Mouse (Mus musculus) brain, embryonic 14.5 days (tissue): ENCODE measurements around the gene Htr5b. TPM values are rescaled to one million over a fixed set of nuclear protein-coding genes. Genes with fewer than 3 reads are reported as not detected.

ENCODE experiments used
- DNase-seq: peaks from one replicate; pipeline ENCODE4 v3.0.0-alpha.2; 2011; ENCODE audit warnings: low read depth
- CTCF ChIP-seq: fragments of 200-500 bp; IDR thresholded peaks from 2 replicates; pipeline ENCODE4 v1.5.1; 2012; ENCODE audit warnings: inconsistent platforms, mild to moderate bottlenecking, moderate library complexity, borderline replicate concordance; ENCODE audit not compliant: insufficient read depth, insufficient read length; ENCODE audit errors: extremely low read depth
- POLR2A ChIP-seq: fragments of 200-500 bp; IDR thresholded peaks from 2 replicates; pipeline ENCODE4 v1.6.1; 2012; ENCODE audit warnings: mild to moderate bottlenecking, inconsistent platforms, borderline replicate concordance; ENCODE audit not compliant: poor library complexity, insufficient read depth, insufficient read length, severe bottlenecking; ENCODE audit errors: extremely low read depth
- polyA plus RNA-seq: library from polyadenylated mRNA; depleted of rRNA; stranded (reverse); fragments of >200 nt; gene quantifications from 2 replicates; pipeline ENCODE4 v1.2.3, GENCODE M21; 2012

Htr5b gene
- polyA plus RNA-seq, 1 experiment, result 0.88 TPM

DNA sequence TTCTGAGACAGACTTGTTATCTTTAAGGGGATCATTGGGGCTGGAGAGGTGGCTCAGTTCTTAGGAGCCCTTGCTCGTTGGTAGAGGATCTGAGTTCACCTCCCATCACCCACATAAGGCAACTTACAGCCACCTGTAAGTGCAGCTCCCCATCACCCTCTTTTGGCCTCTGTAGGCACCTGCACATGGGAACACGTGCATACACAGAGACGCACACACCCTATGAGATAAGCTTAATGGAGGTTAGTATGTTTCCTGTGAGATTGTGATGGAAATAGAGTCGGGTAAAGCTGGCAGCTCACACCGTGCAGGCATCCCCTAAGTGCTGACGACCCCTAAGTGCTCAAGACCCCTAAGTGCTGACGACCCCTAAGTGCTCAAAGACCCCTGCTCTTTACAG, 3.2 kb upstream of the Htr5b start:
- TF ChIP-seq CTCF, result no peak
- no peak for TF ChIP-seq POLR2A
- no peak for DNase-seq

- TF ChIP-seq CTCF, result no peak
- TF ChIP-seq POLR2A, result no peak
- DNase-seq, result no peak
These were observed 1.0 kb upstream of the Htr5b start for GRCm38 (mm10) chr1:121529286-121529685.

DNA sequence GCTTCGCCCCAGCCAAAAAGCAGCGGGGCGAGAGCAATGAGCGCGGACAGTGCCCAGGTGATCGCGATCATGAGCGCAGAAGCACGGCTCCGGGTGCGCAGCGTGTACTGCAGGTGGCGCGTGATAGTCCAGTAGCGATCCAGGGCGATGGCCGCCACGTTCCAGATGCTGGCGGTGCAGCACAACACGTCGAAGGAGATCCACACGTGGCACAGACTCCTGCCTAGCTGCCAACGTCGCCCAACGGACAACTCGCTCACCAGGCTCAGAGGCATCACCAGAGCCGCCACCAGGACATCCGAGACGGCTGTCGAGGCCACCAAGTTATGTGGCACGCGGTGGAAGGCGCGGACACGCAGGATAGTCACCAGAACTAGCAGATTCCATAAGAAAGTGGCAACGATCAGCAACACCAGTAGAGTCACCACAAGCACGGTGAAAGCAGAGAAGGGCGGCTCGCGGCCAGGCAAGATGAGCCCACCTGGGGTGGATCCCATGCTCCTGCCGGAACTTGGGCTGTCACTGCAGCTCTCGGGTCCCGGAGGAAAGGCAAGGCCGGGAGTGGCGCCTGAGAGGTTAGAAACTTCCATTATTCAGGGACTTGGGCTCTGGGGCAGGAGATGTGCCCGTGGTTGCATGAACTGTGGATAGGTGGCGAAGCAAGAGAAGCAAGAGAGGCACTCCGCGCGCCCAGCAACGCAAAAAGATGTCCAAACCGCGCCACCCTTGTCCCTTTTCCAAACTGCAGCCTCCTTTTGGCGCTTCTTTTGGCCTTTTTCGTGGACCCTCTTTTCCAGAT, 466 bp downstream of the Htr5b start:
- no peak for TF ChIP-seq POLR2A
- TF ChIP-seq CTCF, result no peak
- DNase-seq, result peak; percentile 33

- no peak for DNase-seq
- TF ChIP-seq POLR2A (no peak), CTCF (no peak)
These were observed 1.2 kb downstream of the Htr5b start for GRCm38 (mm10) chr1:121527061-121527460.

GRCm38 (mm10) chr1:121518609-121519008, 9.7 kb downstream of the Htr5b start:
- DNase-seq, result no peak
- TF ChIP-seq POLR2A, result no peak
- TF ChIP-seq CTCF, result no peak

- no peak for DNase-seq
- TF ChIP-seq POLR2A, result no peak
- no peak for TF ChIP-seq CTCF
These were observed 16.3 kb downstream of the Htr5b start for GRCm38 (mm10) chr1:121511966-121512365.

GRCm38 (mm10) chr1:121511186-121511585, 17.1 kb downstream of the Htr5b start:
- TF ChIP-seq CTCF (no peak), POLR2A (no peak)
- DNase-seq, result peak; percentile 68

DNA sequence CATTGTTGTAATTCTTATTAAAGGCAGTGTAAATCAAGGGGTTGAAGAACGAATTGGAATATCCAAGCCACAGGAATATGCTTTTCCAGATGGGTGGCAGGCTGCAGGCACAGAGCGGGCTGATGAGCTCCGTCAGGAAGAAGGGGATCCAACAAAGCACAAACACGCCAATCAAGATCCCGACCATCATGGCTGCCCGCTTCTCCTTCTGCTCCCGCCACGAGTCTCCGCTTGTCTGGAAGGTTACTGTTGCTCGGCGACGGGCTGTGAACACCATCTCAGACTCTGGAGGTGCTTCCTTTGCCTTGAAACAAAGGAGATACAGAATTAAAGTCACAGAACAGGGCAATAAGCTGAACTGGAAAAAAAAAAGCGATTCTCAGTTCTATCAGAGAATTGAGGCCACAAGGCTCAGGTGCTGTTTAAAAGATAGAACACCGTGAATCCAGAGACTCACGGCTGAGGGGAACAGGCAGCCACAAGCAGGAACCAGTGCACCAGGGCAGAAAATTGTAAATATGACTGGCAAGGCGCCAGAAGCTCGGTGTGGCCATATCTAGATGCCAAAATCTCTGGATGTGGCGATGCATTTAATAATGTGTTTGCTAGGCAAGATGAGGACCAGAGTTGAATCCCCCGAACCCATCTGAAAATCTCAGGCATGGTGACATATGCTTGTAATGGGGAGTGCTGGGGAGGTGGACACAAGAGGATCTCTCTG, 17.7 kb downstream of the Htr5b start:
- no peak for TF ChIP-seq CTCF

GRCm38 (mm10) chr1:121508729-121509128, 19.5 kb downstream of the Htr5b start:
- no peak for DNase-seq
- TF ChIP-seq CTCF (no peak), POLR2A (no peak)

More for the DNA sequence above, 17.7 kb downstream of the Htr5b start:
- DNase-seq, result peak; percentile 39

DNA sequence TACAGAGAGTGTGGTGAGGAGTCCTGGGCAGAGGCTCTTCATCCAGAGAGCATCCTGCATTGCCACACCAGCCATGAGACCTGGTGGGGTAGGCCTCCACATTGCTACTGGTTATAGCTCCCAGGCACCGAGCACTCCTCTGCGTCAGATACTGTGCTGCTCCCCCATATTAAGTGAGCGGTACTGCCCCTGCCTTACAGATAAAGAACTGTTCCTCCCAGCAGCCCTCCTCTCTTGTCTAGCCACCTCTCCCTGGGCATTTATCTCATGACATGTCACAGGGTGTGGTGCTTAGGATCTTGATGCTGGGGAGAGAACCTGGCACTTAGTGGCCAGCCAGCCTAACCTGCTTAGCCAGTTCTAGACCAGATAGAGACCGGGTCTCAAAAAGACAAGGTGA, 31.2 kb downstream of the Htr5b start:
- no peak for DNase-seq
- TF ChIP-seq CTCF (no peak), POLR2A (no peak)

- DNase-seq, result peak; percentile 42
These were observed 38.0 kb downstream of the Htr5b start for GRCm38 (mm10) chr1:121490241-121490640.

GRCm38 (mm10) chr1:121486803-121487202, 41.5 kb downstream of the Htr5b start:
- no peak for TF ChIP-seq CTCF
- TF ChIP-seq POLR2A, result no peak
- no peak for DNase-seq

More at GRCm38 (mm10) chr1:121490241-121490640, 38.0 kb downstream of the Htr5b start:
- TF ChIP-seq CTCF, result peak; percentile 59; the same call in 1 of the 2 replicates
- TF ChIP-seq POLR2A, result no peak

DNA sequence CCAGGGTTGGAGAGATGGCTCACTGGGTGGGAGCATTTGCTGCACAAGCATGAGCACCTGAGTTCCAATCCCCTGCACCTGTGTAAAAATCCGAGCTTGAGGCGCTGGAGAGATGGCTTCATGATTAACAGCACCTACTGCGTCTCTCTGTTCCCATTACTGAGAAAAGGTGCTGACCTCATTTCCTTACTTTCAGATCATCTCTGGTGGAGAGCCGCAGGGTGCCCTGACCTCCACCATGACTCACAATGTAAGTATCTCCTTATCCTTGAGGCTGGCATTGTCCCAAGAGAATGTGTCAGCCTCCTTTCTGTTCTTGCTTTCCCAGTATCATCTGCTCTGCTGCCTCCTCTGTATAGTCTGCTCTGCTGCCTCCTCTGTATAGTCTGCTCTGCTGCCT, 45.2 kb downstream of the Htr5b start:
- DNase-seq, result no peak
- TF ChIP-seq POLR2A (no peak), CTCF (no peak)
